Mouse (Mus musculus): ENCODE data around the gene Tas2r135.

GRCm38 (mm10) chr6:42358901-42359300 lies 46.3 kb upstream of the Tas2r135 start:
- no peak for TF ChIP-seq POLR2A (IDR thresholded peaks at IDR 0.05; ENCODE audit: insufficient read depth, low read depth, low read length)
- TF ChIP-seq CTCF (IDR thresholded peaks at IDR 0.05; ENCODE audit: insufficient read depth, low read depth, low read length), result no peak

All from olfactory bulb, adult 2 months (tissue).